Mouse (Mus musculus): ENCODE measurements at regions not wholly inside any gene's neighbourhood (a gene's known extent, or its start where the extent isn't known, plus 50 kb on each side); places are given as distances from the start of the nearest gene placed in this dataset.
"Not testable (repeated sequence)": the region's sequence is repeated elsewhere in the genome, so short reads cannot be mapped to it uniquely, and the experiment has no call there.

GRCm38 (mm10) chr12:5717527-5717926 lies 342.0 kb upstream of the Klhl29 start:
- TF ChIP-seq CTCF (IDR thresholded peaks at IDR 0.05; ENCODE audit: low read depth); EP300 (optimal IDR thresholded peaks at IDR 0.05): not testable (repeated sequence)

Measured in stomach, postnatal 0 days (tissue).